Mouse (Mus musculus) liver, embryonic 16.5 days (tissue): ENCODE measurements around the gene Ltb4r2. TPM values are rescaled to one million over a fixed set of nuclear protein-coding genes. Genes with fewer than 3 reads are reported as not detected.
A peak's percentile ranks its signal among the peaks of the same experiment; 100 is the strongest.
"Not testable (repeated sequence)": the region's sequence is repeated elsewhere in the genome, so short reads cannot be mapped to it uniquely, and the experiment has no call there.

Experiments used
- ATAC-seq: fragments of 200-750 bp; cut with Nextera tagmentation; 2 replicates; pipeline ENCODE4 v1.8.0; 2017; ENCODE audit warnings: low read depth, mild to moderate bottlenecking, moderate number of reproducible peaks, moderate library complexity
- H3K27ac ChIP-seq: fragments of 300-500 bp; sonication (generic); 2 replicates; pipeline ENCODE4 v1.5.1; 2014; ENCODE audit warnings: mild to moderate bottlenecking, low read length
- H3K27me3 ChIP-seq: fragments of 300-500 bp; sonication (generic); 2 replicates; pipeline ENCODE4 v1.6.1; 2014; ENCODE audit warnings: low read depth, low read length, mixed read lengths; ENCODE audit not compliant: control insufficient read depth, insufficient read depth
- H3K36me3 ChIP-seq: fragments of 300-500 bp; sonication (generic); 2 replicates; pipeline ENCODE4 v1.6.1; 2014; ENCODE audit warnings: mild to moderate bottlenecking; ENCODE audit not compliant: control insufficient read depth, insufficient read depth
- H3K4me1 ChIP-seq: fragments of 300-500 bp; sonication (generic); 2 replicates; pipeline ENCODE4 v1.6.1; 2014; ENCODE audit warnings: low read depth, low read length, mixed read lengths; ENCODE audit not compliant: control insufficient read depth
- H3K4me2 ChIP-seq: fragments of 300-500 bp; sonication (generic); 2 replicates; pipeline ENCODE4 v1.6.1; 2014; ENCODE audit warnings: low read depth, low read length, mixed read lengths
- H3K4me3 ChIP-seq: fragments of 300-500 bp; sonication (generic); 2 replicates; pipeline ENCODE4 v1.5.1; 2014; ENCODE audit warnings: low read depth, mild to moderate bottlenecking, low read length
- H3K9ac ChIP-seq: fragments of 300-500 bp; sonication (generic); 2 replicates; pipeline ENCODE4 v1.6.1; 2014; ENCODE audit warnings: low read depth, low read length
- H3K9me3 ChIP-seq: fragments of 300-500 bp; sonication (generic); replicated peaks from 2 replicates; pipeline ENCODE4 v1.6.1; 2016; ENCODE audit warnings: low read length; ENCODE audit not compliant: control insufficient read depth
- WGBS: fragments of 180-500 bp; shearing (Covaris S2); extraction: QIAGEN DNeasy Blood & Tissue Kit; methylation state at CpG from one replicate; pipeline ENCODE4 v1.1.7; 2014; ENCODE audit not compliant: insufficient replicate concordance; 5-methylcytosine and 5-hydroxymethylcytosine counted together
- polyA plus RNA-seq: library from polyadenylated mRNA; unstranded; fragments of >200 nt; fragmentation: Nextera tagmentation; extraction: Ambion mirVana; gene quantifications from 2 replicates; pipeline ENCODE4 v1.2.1, GENCODE M21; 2015

The Ltb4r2 gene
- polyA plus RNA-seq, 1 experiment from 2014 or later, result 0.38 TPM

DNA sequence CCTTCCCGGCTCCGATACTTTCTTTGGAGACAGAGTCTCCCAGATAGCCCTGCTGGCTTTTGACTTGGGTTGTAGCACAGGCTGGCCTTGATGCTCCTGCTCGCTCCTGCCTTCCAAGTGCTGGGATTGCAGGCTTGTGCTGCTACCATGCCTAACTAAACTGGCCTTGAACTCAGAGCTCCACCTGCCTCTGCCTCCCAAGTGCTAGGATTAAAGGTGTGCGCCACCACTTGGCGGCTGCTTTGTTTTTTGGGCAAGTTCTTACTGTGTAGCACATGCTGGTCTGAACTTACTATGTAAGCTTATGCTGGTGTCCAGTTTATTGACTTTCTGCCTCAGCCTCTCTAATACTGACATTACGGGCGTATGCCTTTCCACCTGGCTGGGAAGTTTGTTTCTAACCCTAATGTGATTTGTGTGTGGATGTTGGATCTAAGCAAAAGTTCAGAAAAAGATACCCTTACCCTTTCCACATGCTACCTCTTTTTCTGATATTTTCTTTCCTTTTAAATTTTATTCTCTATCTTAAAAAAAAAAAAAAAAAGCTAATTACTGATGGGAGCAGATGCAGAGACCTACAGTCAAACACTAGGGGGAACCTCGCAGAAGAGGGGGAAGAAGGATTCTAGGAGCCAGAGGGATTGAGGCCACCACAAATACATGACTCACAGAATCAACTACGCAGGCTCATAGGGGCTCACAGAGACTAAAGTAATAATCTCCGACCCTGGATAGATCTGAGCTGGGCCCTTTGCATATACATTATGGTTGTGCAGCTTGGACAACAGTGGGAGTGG lies 14.0 kb upstream of the Ltb4r2 start:
- Histone ChIP-seq H3K27ac (no peak overlapping the region), H3K4me1 (peaks cover 31% of the 10 kb centered on the region), H3K27me3 (no peaks in the 10 kb centered on the region), H3K4me3 (peak overlapping the region; percentile 87), H3K9ac (peak overlapping the region; percentile 13; the same call in 1 of the 2 replicates), H3K4me2 (peak overlapping the region; percentile 87), H3K36me3 (peaks cover 13% of the 10 kb centered on the region), H3K9me3 (no peaks in the 10 kb centered on the region)
- no peak for ATAC-seq
- WGBS, result 67% methylated on average over 10 of the region's 10 CpGs

DNA sequence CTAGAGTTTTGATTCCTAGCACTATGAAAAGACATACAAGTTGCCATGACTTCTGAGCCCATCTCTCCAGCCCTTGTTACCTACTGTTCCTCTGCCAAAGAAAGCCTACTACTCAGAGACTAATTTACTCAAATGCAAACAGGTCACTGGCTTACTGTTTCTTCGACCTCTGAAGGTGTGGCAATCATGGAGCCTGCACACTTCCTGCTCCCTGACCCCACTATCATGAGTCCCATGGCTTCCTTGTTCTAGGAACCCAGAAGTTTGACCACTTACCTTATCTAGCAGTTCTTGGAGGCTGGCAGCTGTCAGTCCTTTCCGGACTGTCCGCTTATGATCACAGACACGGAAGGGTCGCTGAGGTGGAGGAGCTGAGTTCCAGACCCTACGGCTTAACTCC lies 3.7 kb upstream of the Ltb4r2 start:
- Histone ChIP-seq H3K9ac (peak overlapping the region; percentile 33; the same call in 1 of the 2 replicates), H3K27me3 (peaks cover 18% of the 10 kb centered on the region), H3K36me3 (peaks cover 27% of the 10 kb centered on the region), H3K4me1 (peaks cover 14% of the 10 kb centered on the region), H3K27ac (peak overlapping the region; percentile 84), H3K4me3 (peak overlapping the region; percentile 48), H3K4me2 (peak overlapping the region; percentile 33), H3K9me3 (no peaks in the 10 kb centered on the region)
- no peak for ATAC-seq
- 18% methylated on average over 6 of the region's 6 CpGs for WGBS

DNA sequence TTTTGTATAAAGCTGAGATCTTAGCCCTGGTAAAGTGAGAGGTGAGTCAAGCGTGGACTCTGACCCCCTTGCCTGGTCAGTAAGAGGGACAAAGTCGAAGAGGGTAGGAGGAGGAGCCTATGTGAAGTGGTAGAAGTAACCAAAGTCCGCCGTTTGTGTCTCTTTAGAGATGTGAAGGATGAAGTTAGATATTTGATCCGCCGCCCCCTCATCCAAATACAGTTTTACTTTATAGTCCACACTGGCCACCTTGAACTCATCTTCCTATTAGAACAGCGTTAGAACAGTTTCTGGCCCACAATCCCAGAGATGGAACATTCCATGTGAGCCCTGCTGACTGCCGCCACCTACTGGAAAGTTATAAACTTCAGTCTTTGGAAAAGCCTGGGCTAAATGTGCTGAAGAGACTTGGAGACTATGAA lies 2.9 kb upstream of the Ltb4r2 start, which contains the start of gene Cideb:
Gene Cideb (minus strand): TSS at position 96 of the 422 bp plus-strand sequence.
- Histone ChIP-seq H3K4me2 (peak within 1 kb of the TSS; percentile 33), H3K36me3 (peaks cover 19% of the 10 kb centered on the region), H3K9me3 (no peaks in the 10 kb centered on the region), H3K4me3 (peak within 1 kb of the TSS; percentile 48), H3K9ac (peak within 1 kb of the TSS; percentile 33; the same call in 1 of the 2 replicates), H3K4me1 (peaks cover 18% of the 10 kb centered on the region), H3K27me3 (peaks cover 24% of the 10 kb centered on the region), H3K27ac (peak within 1 kb of the TSS; percentile 84)
- ATAC-seq, result peak; percentile 70
- WGBS, result 15% methylated on average over 8 of the region's 8 CpGs

DNA sequence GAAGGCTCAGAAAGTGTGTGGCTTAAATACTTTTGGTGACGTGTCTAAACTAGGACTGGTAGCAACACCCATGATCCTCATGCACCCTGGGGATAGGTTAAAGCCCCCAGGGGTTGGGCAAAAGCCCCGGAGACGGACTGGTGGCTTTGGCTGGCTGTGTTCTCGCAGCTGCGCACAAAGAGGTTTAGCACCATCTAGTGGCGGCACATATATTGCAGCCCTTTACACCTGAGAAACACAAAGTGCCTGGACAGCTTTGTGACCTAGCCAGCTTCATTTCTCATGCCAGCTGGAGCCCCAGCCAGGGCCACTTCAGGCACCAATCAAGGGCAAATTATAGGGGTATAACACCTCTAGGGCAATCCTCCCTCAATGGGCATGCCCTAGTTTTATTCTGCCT lies 1.1 kb upstream of the Ltb4r2 start:
- not testable (repeated sequence) for H3K4me3 ChIP-seq, ATAC-seq, H3K27ac ChIP-seq, H3K9ac ChIP-seq, H3K9me3 ChIP-seq, H3K36me3 ChIP-seq
- Histone ChIP-seq H3K4me1 (peaks cover 18% of the 10 kb centered on the region), H3K4me2 (peak overlapping the region; percentile 25; the same call in 1 of the 2 replicates), H3K27me3 (peaks cover 30% of the 10 kb centered on the region)
- under 1% methylated on average over 6 of the region's 6 CpGs for WGBS

DNA sequence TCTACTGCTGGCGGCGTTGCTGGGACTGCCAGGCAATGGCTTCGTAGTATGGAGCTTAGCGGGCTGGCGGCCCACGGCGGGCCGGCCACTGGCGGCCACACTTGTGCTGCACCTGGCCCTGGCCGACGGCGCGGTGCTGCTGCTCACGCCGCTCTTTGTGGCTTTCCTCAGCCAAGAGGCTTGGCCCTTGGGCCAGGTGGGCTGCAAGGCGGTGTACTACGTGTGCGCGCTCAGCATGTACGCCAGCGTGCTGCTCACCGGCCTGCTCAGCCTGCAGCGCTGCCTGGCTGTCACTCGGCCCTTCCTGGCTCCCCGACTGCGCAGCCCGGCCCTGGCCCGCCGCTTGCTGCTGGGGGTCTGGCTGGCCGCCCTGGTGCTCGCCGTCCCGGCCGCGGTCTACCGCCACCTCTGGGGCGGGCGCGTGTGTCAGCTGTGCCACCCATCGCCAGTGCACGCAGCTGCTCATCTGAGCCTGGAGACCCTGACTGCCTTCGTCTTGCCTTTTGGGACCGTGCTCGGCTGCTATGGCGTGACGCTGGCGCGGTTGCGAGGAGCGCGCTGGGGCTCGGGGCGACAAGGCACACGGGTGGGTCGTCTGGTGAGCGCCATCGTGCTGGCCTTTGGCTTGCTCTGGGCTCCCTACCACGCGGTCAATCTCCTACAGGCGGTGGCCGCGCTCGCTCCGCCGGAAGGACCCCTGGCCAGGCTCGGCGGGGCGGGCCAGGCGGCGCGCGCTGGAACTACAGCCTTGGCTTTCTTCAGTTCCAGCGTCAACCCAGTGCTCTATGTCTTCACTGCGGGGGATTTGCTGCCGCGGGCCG lies 983 bp downstream of the Ltb4r2 start:
- H3K9me3 ChIP-seq, result no peaks in the 10 kb centered on the region
- no peaks in the 10 kb centered on the region for H3K36me3 ChIP-seq
- peaks cover 18% of the 10 kb centered on the region for H3K4me1 ChIP-seq
- peak overlapping the region; percentile 70 for H3K4me2 ChIP-seq
- H3K27ac ChIP-seq, result peak overlapping the region; percentile 35
- H3K9ac ChIP-seq, result peak overlapping the region; percentile 61
- peak overlapping the region; percentile 56 for H3K4me3 ChIP-seq
- 2% methylated on average over 77 of the region's 77 CpGs for WGBS
- ATAC-seq, result 0 out of 2 replicates have a peak, but pooled peaks have one; percentile 12
- H3K27me3 ChIP-seq, result peaks cover 34% of the 10 kb centered on the region

DNA sequence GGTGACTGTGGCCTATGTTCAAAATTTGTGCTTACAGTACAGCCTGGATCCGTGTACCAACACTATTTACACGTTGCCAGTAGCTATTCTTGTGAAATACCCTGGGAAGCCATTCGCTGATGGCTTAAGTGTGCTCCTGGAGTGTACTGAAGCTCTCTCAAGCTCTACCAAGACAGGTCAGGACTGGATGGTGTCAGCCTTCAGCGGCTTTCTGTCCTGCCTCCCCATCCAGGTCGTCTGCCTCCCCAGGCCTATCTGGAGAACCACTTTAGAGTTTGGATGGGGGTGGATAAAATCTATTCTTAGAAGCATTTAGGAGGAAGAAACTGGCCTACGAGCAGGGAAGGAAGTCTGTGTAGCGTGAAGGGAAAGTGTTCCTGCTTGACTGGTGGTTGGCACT lies 1.9 kb downstream of the Ltb4r2 start:
- peak overlapping the region; percentile 35 for H3K27ac ChIP-seq
- peaks cover 24% of the 10 kb centered on the region for H3K4me1 ChIP-seq
- H3K27me3 ChIP-seq, result peaks cover 43% of the 10 kb centered on the region
- peak overlapping the region; percentile 70; the same call in 1 of the 2 replicates for H3K4me2 ChIP-seq
- H3K36me3 ChIP-seq, result no peaks in the 10 kb centered on the region
- 29% methylated on average over 7 of the region's 7 CpGs for WGBS
- H3K9me3 ChIP-seq, result no peaks in the 10 kb centered on the region
- H3K9ac ChIP-seq, result no peak overlapping the region
- H3K4me3 ChIP-seq, result no peak overlapping the region
- ATAC-seq, result peak; percentile 24; the same call in 1 of the 2 replicates

DNA sequence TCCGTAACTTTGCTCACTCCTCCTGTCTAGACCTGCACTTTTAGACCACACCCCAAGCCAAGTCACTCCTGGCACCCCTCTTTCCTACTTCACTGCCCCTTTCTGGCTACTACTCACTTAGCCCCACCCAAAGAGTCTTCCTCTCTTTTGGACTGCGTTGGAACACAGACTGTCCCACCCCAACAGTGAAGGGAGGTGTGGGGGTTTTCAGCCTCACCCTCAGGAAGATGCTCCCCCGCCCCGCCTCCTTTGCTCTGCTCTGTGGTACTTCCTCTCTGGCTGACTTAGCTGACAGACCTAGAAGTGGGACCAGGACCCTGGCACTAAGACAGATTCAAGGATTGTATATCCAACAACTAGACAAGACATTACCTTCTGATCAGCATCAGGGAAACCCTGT lies 4.5 kb downstream of the Ltb4r2 start, which contains the start of gene Ltb4r1:
Gene Ltb4r1 (plus strand): TSS at position 267 of the 400 bp plus-strand sequence.
- WGBS, result 20% methylated on average over 4 of the region's 4 CpGs
- no peak for ATAC-seq
- Histone ChIP-seq H3K27me3 (peaks cover 43% of the 10 kb centered on the region), H3K9ac (no peak within 1 kb of the TSS; the same call in 1 of the 2 replicates), H3K27ac (peak within 1 kb of the TSS; percentile 74), H3K4me3 (peak within 1 kb of the TSS; percentile 34), H3K4me1 (peaks cover 36% of the 10 kb centered on the region), H3K4me2 (peak within 1 kb of the TSS; percentile 1; the same call in 1 of the 2 replicates), H3K9me3 (no peaks in the 10 kb centered on the region), H3K36me3 (no peaks in the 10 kb centered on the region)

DNA sequence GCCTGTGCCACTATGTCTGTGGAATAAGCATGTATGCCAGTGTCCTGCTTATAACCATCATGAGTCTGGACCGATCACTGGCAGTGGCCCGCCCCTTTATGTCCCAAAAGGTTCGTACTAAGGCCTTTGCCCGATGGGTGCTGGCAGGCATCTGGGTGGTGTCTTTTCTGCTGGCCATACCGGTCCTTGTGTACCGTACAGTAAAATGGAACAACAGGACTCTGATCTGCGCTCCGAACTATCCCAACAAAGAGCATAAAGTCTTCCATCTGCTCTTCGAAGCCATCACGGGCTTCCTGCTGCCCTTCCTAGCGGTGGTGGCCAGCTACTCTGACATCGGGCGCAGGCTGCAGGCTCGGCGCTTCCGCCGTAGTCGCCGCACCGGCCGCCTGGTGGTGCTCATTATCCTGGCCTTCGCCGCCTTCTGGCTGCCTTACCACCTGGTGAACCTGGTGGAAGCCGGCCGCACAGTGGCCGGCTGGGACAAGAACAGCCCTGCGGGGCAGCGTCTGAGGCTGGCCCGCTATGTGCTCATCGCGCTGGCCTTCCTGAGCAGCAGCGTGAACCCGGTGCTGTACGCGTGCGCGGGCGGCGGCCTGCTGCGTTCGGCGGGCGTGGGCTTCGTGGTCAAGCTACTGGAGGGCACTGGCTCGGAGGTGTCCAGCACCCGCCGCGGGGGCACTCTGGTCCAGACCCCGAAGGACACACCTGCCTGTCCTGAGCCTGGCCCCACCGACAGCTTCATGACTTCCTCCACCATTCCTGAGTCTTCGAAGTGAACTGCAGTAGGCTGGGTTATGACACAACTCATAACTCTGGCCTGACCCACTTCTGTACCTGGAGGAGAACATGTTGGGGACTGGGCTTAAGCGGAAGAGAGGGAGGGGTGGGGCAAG lies 6.5 kb downstream of the Ltb4r2 start:
- ATAC-seq, result peak; percentile 47
- H3K27ac ChIP-seq, result no peak overlapping the region
- H3K9me3 ChIP-seq, result no peaks in the 10 kb centered on the region
- H3K4me2 ChIP-seq, result peak overlapping the region; percentile 65
- H3K9ac ChIP-seq, result peak overlapping the region; percentile 55
- H3K4me3 ChIP-seq, result peak overlapping the region; percentile 51
- WGBS, result 11% methylated on average over 52 of the region's 52 CpGs
- peaks cover 23% of the 10 kb centered on the region for H3K27me3 ChIP-seq
- peaks cover 24% of the 10 kb centered on the region for H3K4me1 ChIP-seq
- H3K36me3 ChIP-seq, result no peaks in the 10 kb centered on the region
